Mouse (Mus musculus): ENCODE results near the gene Nod1. TPM values are rescaled to one million over a fixed set of nuclear protein-coding genes. Genes with fewer than 3 reads are reported as not detected.

Nod1 gene
- polyA plus RNA-seq, 1 experiment: 0.03 TPM

DNA sequence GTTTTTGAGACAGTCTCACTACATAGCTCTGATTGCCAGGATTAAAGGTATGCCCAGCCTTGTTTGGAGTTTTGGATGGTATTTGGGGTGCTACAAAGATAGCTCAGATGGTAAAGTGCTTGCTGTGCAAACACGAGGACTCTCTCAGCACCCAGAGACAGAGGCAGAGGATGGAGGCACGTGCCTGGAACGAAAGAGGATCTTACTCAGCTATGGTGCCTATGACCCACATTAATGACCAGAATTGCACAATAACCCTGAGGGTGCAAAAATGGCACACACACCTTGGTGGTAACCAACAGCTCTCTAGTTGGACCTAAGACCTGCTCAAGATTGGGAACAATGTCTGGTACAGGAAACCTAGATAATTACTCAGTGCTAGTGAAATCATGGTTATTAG, 19.9 kb downstream of the Nod1 start:
- H3K4me1 ChIP-seq (ENCODE audit: control insufficient read depth): no peaks in the 10 kb centered on the region
- H3K27me3 ChIP-seq (ENCODE audit: control insufficient read depth): no peaks in the 10 kb centered on the region
- TF ChIP-seq TAL1 (IDR thresholded peaks at IDR 0.05; ENCODE audit: low read length): no peak
- TF ChIP-seq GATA1 (IDR thresholded peaks at IDR 0.05; ENCODE audit: low read length): no peak
- no peaks in the 10 kb centered on the region; the same call in 1 of the 2 replicates for H3K9me3 ChIP-seq (ENCODE audit: control insufficient read depth, low read length)
- H3K4me3 ChIP-seq (replicated peaks): no peak overlapping the region
- no peaks in the 10 kb centered on the region for H3K36me3 ChIP-seq (ENCODE audit: control insufficient read depth)

DNA sequence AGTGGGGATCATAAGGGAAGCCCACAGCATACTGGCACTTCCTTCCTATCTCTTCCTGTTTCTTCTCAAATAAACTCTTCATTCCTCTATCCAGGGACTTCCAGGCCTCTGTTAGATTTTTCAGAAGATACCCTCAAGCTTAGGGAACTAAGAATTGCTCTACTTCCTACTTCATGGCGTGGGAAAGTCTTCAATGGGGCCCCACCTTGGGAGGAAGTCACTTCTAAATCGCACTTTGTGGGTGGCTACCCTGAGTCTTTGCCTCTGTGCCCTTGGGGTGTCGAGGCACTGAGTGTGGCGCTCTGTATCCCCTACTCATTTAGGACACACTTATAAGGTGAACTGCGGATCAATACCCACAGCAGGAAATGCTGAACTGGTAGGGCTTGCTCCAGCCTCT, 23.7 kb downstream of the Nod1 start:
- Histone ChIP-seq H3K36me3 (ENCODE audit: control insufficient read depth) (no peaks in the 10 kb centered on the region), H3K27me3 (ENCODE audit: control insufficient read depth) (peaks cover 10% of the 10 kb centered on the region), H3K4me3 (replicated peaks) (no peak overlapping the region), H3K9me3 (ENCODE audit: control insufficient read depth, low read length) (no peaks in the 10 kb centered on the region; the same call in 1 of the 2 replicates), H3K4me1 (ENCODE audit: control insufficient read depth) (no peaks in the 10 kb centered on the region)
- TF ChIP-seq GATA1 (IDR thresholded peaks at IDR 0.05; ENCODE audit: low read length) (no peak), TAL1 (IDR thresholded peaks at IDR 0.05; ENCODE audit: low read length) (no peak)

DNA sequence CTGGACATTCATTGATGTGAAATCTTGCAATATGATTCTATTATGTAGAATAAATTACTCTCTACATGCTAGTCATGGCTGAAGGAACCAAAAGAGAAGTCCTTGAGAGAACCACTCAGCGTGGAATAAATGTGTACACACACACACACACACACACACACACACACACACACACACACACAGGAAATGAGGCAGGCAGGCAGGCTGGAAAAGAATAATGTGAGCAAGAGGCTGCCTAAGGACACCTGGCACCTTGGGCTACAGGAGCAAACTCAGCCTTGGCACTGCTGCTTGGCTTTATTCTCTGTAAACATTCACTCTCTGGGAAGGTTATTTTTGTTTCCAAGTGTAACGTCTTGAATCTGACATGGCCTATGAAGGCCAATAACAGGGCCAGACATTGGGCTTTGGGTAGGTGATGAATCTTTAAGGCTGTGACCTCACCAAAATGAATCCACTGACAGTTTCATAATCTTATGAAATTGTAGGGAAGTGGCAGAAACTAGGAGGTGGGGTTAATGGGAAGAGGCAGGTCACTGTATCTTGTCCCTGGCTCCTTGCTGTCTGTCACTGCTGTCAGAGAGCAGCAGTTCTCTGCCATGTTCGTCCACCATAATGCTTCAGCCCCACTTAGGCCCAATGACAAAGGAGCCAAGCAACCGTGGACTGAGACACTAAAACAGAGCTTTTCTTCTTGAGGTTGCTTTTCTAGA, 26.0 kb downstream of the Nod1 start:
- Histone ChIP-seq H3K9me3 (ENCODE audit: control insufficient read depth, low read length) (no peaks in the 10 kb centered on the region), H3K4me3 (replicated peaks) (no peak overlapping the region), H3K4me1 (ENCODE audit: control insufficient read depth) (no peaks in the 10 kb centered on the region), H3K36me3 (ENCODE audit: control insufficient read depth) (no peaks in the 10 kb centered on the region), H3K27me3 (ENCODE audit: control insufficient read depth) (peaks cover 16% of the 10 kb centered on the region)
- TF ChIP-seq GATA1 (IDR thresholded peaks at IDR 0.05; ENCODE audit: low read length) (no peak), TAL1 (IDR thresholded peaks at IDR 0.05; ENCODE audit: low read length) (no peak)

DNA sequence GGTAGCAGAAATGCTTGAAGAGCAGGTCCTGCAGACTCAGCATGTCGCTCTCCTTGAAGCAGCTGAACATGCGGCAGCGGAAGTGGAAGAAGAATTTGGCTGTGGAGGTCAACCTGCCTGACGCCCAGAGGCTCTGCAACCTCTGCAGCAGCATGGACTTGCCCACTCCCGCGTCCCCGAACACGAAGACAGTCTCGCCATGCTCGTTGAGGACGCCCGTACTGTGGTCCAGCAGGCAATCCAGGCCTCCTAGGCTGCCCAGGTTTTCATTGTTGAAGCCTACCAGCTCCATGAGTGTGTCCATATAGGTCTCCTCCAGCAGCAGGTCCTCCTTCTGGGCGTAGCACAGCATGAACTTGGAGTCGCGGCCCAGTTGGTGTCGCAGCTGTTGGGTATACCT, 27.9 kb downstream of the Nod1 start:
- Histone ChIP-seq H3K9me3 (ENCODE audit: control insufficient read depth, low read length) (no peaks in the 10 kb centered on the region), H3K4me1 (ENCODE audit: control insufficient read depth) (no peaks in the 10 kb centered on the region), H3K27me3 (ENCODE audit: control insufficient read depth) (peaks cover 16% of the 10 kb centered on the region), H3K4me3 (replicated peaks) (no peak overlapping the region), H3K36me3 (ENCODE audit: control insufficient read depth) (no peaks in the 10 kb centered on the region)
- TF ChIP-seq GATA1 (IDR thresholded peaks at IDR 0.05; ENCODE audit: low read length) (no peak), TAL1 (IDR thresholded peaks at IDR 0.05; ENCODE audit: low read length) (no peak)

DNA sequence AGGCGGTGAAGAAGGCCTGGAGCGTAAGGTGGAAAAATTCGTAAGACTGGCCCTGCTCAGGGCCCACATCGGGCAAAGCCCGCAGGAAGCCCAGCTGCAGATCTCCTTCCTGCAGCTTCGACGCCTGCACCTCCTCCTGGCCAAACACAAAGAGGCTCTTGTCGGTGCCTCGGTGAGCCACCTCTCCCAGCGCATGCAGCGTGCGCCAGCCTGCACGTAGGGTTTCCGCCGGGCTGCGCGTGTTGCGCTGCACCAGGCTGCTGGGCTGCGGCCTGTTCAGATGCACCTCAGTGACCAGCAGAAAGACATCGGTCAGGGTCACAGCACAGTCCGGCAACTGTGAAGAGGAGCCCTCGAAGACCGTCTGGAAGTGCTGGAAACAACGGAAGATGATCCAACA, 28.7 kb downstream of the Nod1 start:
- Histone ChIP-seq H3K9me3 (ENCODE audit: control insufficient read depth, low read length) (no peaks in the 10 kb centered on the region), H3K36me3 (ENCODE audit: control insufficient read depth) (no peaks in the 10 kb centered on the region), H3K27me3 (ENCODE audit: control insufficient read depth) (peaks cover 16% of the 10 kb centered on the region), H3K4me3 (replicated peaks) (no peak overlapping the region), H3K4me1 (ENCODE audit: control insufficient read depth) (no peaks in the 10 kb centered on the region)
- TF ChIP-seq GATA1 (IDR thresholded peaks at IDR 0.05; ENCODE audit: low read length) (no peak), TAL1 (IDR thresholded peaks at IDR 0.05; ENCODE audit: low read length) (no peak)

DNA sequence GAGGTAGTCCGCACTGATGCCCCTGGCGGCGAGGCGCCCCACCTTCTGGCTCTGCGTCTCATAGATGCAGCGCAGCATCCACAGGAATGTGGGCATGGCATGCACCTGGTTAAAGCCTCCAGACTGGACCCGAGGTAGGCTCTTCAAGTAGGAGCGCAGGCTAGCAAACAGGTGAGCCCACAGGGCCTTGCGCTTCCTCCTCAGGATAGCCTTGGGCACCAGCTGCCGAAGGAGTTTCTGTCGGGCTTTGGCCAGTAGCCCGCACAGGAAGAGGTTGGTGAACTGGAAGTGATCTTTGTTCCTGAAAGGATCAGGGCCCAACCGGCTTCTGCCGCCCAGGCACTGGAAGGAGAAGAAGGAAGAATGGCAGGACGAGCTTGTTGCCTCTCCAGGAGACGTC, 29.1 kb downstream of the Nod1 start:
- Histone ChIP-seq H3K36me3 (ENCODE audit: control insufficient read depth) (no peaks in the 10 kb centered on the region), H3K27me3 (ENCODE audit: control insufficient read depth) (peaks cover 16% of the 10 kb centered on the region), H3K9me3 (ENCODE audit: control insufficient read depth, low read length) (no peaks in the 10 kb centered on the region), H3K4me1 (ENCODE audit: control insufficient read depth) (no peaks in the 10 kb centered on the region), H3K4me3 (replicated peaks) (no peak overlapping the region)
- TF ChIP-seq GATA1 (IDR thresholded peaks at IDR 0.05; ENCODE audit: low read length): no peak
- no peak for TF ChIP-seq TAL1 (IDR thresholded peaks at IDR 0.05; ENCODE audit: low read length)

DNA sequence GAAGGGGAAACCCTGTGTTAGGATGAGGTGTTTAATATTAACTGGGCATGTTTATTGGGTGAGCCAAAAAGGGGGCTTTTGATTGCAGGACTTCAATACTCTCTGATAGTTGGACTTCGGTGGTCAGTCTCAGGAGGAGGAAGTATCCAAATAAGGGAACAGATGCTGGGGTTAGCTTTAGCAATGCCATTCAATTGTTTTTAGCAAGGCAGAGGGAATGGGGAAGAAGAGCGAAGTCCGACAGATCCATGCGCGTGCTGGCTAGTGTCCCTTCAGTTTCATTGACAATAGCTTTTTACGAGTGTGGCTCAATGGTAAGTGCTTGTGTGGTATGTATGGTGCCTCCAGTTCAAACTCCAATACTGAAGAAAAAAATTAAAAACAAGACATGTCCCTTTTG, 31.3 kb downstream of the Nod1 start:
- H3K9me3 ChIP-seq (ENCODE audit: control insufficient read depth, low read length): no peaks in the 10 kb centered on the region
- no peak for TF ChIP-seq TAL1 (IDR thresholded peaks at IDR 0.05; ENCODE audit: low read length)
- no peak for TF ChIP-seq GATA1 (IDR thresholded peaks at IDR 0.05; ENCODE audit: low read length)
- no peaks in the 10 kb centered on the region for H3K4me1 ChIP-seq (ENCODE audit: control insufficient read depth)
- H3K27me3 ChIP-seq (ENCODE audit: control insufficient read depth): peaks cover 16% of the 10 kb centered on the region
- H3K4me3 ChIP-seq (replicated peaks): no peak overlapping the region
- no peaks in the 10 kb centered on the region for H3K36me3 ChIP-seq (ENCODE audit: control insufficient read depth)

DNA sequence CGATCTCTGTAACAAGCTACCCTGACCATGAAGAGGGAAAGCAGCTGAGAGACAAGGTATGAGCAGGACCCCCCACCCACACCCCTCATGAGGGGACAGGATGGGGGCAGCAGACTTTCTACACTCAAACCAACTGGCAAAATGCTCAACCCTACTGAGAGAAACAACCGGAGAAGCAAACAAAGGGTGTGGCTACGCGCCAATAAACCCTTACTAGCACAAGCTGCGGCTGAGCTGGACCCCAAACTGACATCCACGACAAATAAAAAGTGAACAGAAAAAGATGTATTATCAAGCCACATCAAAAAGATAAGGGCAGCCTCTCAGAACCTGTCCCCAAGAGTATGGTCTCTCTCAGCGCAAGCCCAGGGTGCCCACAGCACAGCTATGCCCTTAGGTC, 32.3 kb downstream of the Nod1 start:
- TF ChIP-seq TAL1 (IDR thresholded peaks at IDR 0.05; ENCODE audit: low read length): no peak
- TF ChIP-seq GATA1 (IDR thresholded peaks at IDR 0.05; ENCODE audit: low read length): no peak
- peaks cover 16% of the 10 kb centered on the region for H3K27me3 ChIP-seq (ENCODE audit: control insufficient read depth)
- H3K4me3 ChIP-seq (replicated peaks): no peak overlapping the region

DNA sequence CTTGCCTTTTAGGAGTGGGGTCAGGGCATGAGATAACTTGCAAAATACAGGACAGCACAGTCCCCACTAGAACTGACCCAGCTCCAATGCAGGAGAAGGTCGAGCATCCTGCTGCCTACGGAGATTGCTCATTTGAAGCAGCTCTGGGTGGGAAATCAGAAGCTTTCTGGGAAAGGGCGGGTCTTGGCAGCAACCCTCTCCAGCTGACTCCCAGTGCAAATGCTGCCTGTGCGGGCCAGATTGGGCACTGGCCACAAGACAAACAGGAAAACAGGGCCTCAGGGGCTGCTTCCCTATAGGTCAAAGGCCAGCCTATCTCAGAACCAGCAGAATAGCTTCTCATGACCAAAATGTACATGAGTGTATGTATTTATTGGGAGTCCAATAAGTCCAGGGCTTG, 32.8 kb downstream of the Nod1 start:
- no peaks in the 10 kb centered on the region for H3K9me3 ChIP-seq (ENCODE audit: control insufficient read depth, low read length)
- no peaks in the 10 kb centered on the region for H3K36me3 ChIP-seq (ENCODE audit: control insufficient read depth)
- TF ChIP-seq GATA1 (IDR thresholded peaks at IDR 0.05; ENCODE audit: low read length) (no peak), TAL1 (IDR thresholded peaks at IDR 0.05; ENCODE audit: low read length) (no peak)
- peaks cover 15% of the 10 kb centered on the region for H3K27me3 ChIP-seq (ENCODE audit: control insufficient read depth)
- H3K4me3 ChIP-seq (replicated peaks): no peak overlapping the region
- no peaks in the 10 kb centered on the region for H3K4me1 ChIP-seq (ENCODE audit: control insufficient read depth)

More for the DNA sequence above, 32.3 kb downstream of the Nod1 start:
- H3K36me3 ChIP-seq (ENCODE audit: control insufficient read depth): no peaks in the 10 kb centered on the region
- H3K9me3 ChIP-seq (ENCODE audit: control insufficient read depth, low read length): no peaks in the 10 kb centered on the region
- no peaks in the 10 kb centered on the region for H3K4me1 ChIP-seq (ENCODE audit: control insufficient read depth)

DNA sequence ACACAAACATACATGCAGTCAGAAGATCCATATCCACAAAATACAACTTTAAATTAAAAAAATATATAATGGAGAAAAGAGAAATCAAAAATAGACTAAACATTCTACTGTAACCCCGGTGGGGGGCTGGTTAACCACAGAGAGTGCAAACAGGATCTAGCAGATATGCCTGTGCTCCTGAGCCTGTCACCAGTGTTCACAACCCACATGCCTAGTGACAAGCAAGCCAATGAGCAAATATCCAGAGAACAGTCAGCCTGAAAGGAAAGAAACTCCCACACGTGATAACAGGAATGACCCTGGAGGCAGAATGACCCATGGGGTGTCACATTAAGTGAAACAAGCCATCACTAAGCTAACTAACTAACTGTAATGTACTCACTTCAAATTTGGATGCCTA, 35.9 kb downstream of the Nod1 start:
- TF ChIP-seq TAL1 (IDR thresholded peaks at IDR 0.05; ENCODE audit: low read length) (no peak), GATA1 (IDR thresholded peaks at IDR 0.05; ENCODE audit: low read length) (no peak)
- no peak overlapping the region for H3K4me3 ChIP-seq (replicated peaks)
- H3K9me3 ChIP-seq (ENCODE audit: control insufficient read depth, low read length): no peaks in the 10 kb centered on the region
- H3K36me3 ChIP-seq (ENCODE audit: control insufficient read depth): no peaks in the 10 kb centered on the region
- no peaks in the 10 kb centered on the region for H3K27me3 ChIP-seq (ENCODE audit: control insufficient read depth)
- no peaks in the 10 kb centered on the region for H3K4me1 ChIP-seq (ENCODE audit: control insufficient read depth)
